Mouse (Mus musculus) layer of hippocampus, postnatal 25 days (tissue): ENCODE data around the gene 4930558C23Rik. TPM values are rescaled to one million over a fixed set of nuclear protein-coding genes. Genes with fewer than 3 reads are reported as not detected.
"Not testable (repeated sequence)": the region's sequence is repeated elsewhere in the genome, so short reads cannot be mapped to it uniquely, and the experiment has no call there.

Experiments
- DNase-seq, 2 experiments: peaks; one replicate each; pipeline ENCODE4 v3.0.0; 2022; ENCODE audit warnings: mixed read lengths in 2 of 2, low spot score in 1 of 2; ENCODE audit errors: extremely low spot score in 1 of 2
- total RNA-seq, 2 experiments: library from RNA; stranded (reverse); gene quantifications; 2 replicates each; pipeline ENCODE4 v1.2.3; 2021

Gene 4930558C23Rik
- total RNA-seq, 2 experiments from 2014 or later: not detected

- no peak for DNase-seq
Observed at GRCm38 (mm10) chr3:95385401-95386075, 17.1 kb downstream of the 4930558C23Rik start.

- DNase-seq: no peak
Observed at GRCm38 (mm10) chr3:95373208-95373607, 29.4 kb downstream of the 4930558C23Rik start.

- no peak for DNase-seq
Observed at GRCm38 (mm10) chr3:95370101-95370500, 32.5 kb downstream of the 4930558C23Rik start.

- not testable (repeated sequence) for DNase-seq
Observed at GRCm38 (mm10) chr3:95360276-95360675, 42.4 kb downstream of the 4930558C23Rik start.

GRCm38 (mm10) chr3:95357746-95358145 is 44.9 kb downstream of the 4930558C23Rik start:
- DNase-seq: no peak

GRCm38 (mm10) chr3:95356701-95357449 is 45.8 kb downstream of the 4930558C23Rik start, which contains the start of gene Setdb1:
TSS of gene Setdb1 (minus strand) at chr3:95357202.
- DNase-seq: peak; percentile 85 to 97

GRCm38 (mm10) chr3:95355911-95356544 is 46.6 kb downstream of the 4930558C23Rik start:
- DNase-seq: not testable (repeated sequence)

- DNase-seq: no peak
Observed at GRCm38 (mm10) chr3:95349491-95349890, 53.1 kb downstream of the 4930558C23Rik start.

GRCm38 (mm10) chr3:95348343-95348742 is 54.3 kb downstream of the 4930558C23Rik start:
- not testable (repeated sequence) for DNase-seq

GRCm38 (mm10) chr3:95346454-95346853 is 56.2 kb downstream of the 4930558C23Rik start:
- DNase-seq: no peak

- not testable (repeated sequence) for DNase-seq
Observed at GRCm38 (mm10) chr3:95343356-95344000, 59.2 kb downstream of the 4930558C23Rik start.

GRCm38 (mm10) chr3:95338251-95338650 is 64.4 kb downstream of the 4930558C23Rik start:
- DNase-seq: no peak

GRCm38 (mm10) chr3:95337345-95337744 is 65.3 kb downstream of the 4930558C23Rik start:
- DNase-seq: no peak

Other genes with a start within 250 kb of the 4930558C23Rik start
- 10 to 100 TPM; 35.1 to 41.9 TPM for gene Sema6c, start 242.4 kb downstream of the 4930558C23Rik start, total RNA-seq
- gene Gabpb2, start 184.9 kb downstream of the 4930558C23Rik start, total RNA-seq: 10 to 100 TPM; 10.9 to 15.1 TPM
- 10 to 100 TPM; 73.5 to 83.9 TPM for gene Cdc42se1, start 174.1 kb downstream of the 4930558C23Rik start, total RNA-seq
- 100 to 1,000 TPM; 350 to 366 TPM for gene Mllt11, start 170.7 kb downstream of the 4930558C23Rik start, total RNA-seq
- gene Gm128, start 161.2 kb downstream of the 4930558C23Rik start, total RNA-seq: under 1 TPM in 1 of 2 experiments, not detected in 1; 0.12 TPM
- gene Bnipl, start 151.6 kb downstream of the 4930558C23Rik start, total RNA-seq: under 1 TPM; 0.22 to 0.52 TPM
- 10 to 100 TPM; 21.5 to 24.2 TPM for gene Mindy1, start 121.5 kb downstream of the 4930558C23Rik start, total RNA-seq
- 10 to 100 TPM; 20.6 to 22.6 TPM for gene Prune1, start 120.8 kb downstream of the 4930558C23Rik start, total RNA-seq
- gene Anxa9, start 95.7 kb downstream of the 4930558C23Rik start, total RNA-seq: 1 to 10 TPM in 1 of 2 experiments, under 1 TPM in 1; 0.47 to 1.2 TPM
- gene Cers2, start 88.0 kb downstream of the 4930558C23Rik start, total RNA-seq: 10 to 100 TPM; 71.2 to 73.9 TPM
- gene Setdb1, start 45.6 kb downstream of the 4930558C23Rik start, total RNA-seq: 10 to 100 TPM; 34.3 to 39.4 TPM
- 10 to 100 TPM; 28.5 to 40.4 TPM for gene Arnt, start 31.5 kb upstream of the 4930558C23Rik start, total RNA-seq
- 1 to 10 TPM; 3.5 to 4.2 TPM for gene Ctsk, start 96.4 kb upstream of the 4930558C23Rik start, total RNA-seq
- gene Ctss, start 123.9 kb upstream of the 4930558C23Rik start, total RNA-seq: 10 to 100 TPM; 56.8 to 65.8 TPM
- gene Hormad1, start 156.8 kb upstream of the 4930558C23Rik start, total RNA-seq: not detected
- 10 to 100 TPM; 22.3 to 25.2 TPM for gene Golph3l, start 186.1 kb upstream of the 4930558C23Rik start, total RNA-seq
- gene Ensa, start 222.2 kb upstream of the 4930558C23Rik start, total RNA-seq: 100 to 1,000 TPM; 298 to 321 TPM